ENCODE assay signal across 8 mouse cellular contexts in the genomic region with DNA sequence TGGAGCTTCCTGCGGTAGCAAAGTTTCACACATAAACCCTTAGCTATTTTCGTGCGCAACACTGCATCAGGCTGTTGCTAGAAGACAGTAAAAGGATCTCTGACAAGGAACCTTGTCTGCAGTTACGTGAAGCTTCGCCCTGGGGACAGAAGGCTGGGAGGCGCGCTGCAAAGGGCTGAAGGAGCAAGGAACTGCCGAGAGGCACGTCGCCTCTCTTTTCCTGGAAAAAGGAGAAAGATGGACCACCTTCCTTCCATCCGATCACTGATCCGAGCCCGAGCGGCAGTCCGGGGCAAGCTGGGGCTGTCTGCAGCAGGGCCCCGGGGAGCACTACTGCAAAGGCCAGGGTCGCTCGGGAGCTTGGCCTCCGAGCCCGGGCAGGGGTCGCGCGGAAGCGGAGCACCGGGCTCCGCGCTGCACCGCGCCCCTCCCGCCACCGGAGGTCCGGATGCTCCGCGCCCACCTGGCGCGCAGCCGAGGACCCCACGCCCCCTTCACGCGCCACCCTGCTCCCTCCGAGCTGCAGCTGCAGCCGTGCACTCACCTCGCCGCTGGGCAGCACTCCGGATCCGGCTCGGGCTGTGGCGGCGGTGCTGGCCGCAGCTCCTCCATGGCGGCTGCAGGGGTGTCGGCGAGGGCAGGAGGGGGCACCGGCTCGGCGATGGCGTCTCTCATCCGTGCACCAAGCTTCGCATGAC. TPM values are rescaled to one million over a fixed set of nuclear protein-coding genes. Genes with fewer than 3 reads are reported as not detected.
A peak's percentile ranks its signal among the peaks of the same experiment; 100 is the strongest.
DNase-seq lines count a peak whose midpoint lies in the region; ATAC-seq lines count a peak whose summit lies in the region.

No protein-coding gene starts in this region.

- H3K36me3 ChIP-seq in heart, embryonic 10.5 days, result no peaks in the 10 kb centered on the region
- no peaks in the 10 kb centered on the region for H3K36me3 ChIP-seq in hindbrain, embryonic 11.5 days (ENCODE audit: control insufficient read depth, insufficient read depth, low read length)

- ATAC-seq in hindbrain, embryonic 11.5 days (ENCODE audit: low FRiP score), result peak; percentile 85
- peak; percentile 13 for ATAC-seq in megakaryocyte, adult 5-6 weeks (ENCODE audit: poor library complexity, severe bottlenecking)

- DNase-seq in heart, embryonic 10.5 days (ENCODE audit: low spot score), result no peak
- no peak for DNase-seq in heart, adult 11 months
- DNase-seq in CD4-positive, CD25-positive, alpha-beta regulatory T cell, adult 2 months (ENCODE audit: low read depth, low spot score), result peak; percentile 38
- DNase-seq in c-Kit-negative CD71-positive TER-119-positive erythroid progenitor cells, embryonic 14.5 days (ENCODE audit: low read depth, low spot score), result peak; percentile 16
- no peak for DNase-seq in hindbrain, embryonic 11.5 days (ENCODE audit: low spot score)
- DNase-seq in yolk sac, embryonic 10.5 days (ENCODE audit: low spot score), result peak; percentile 41
- no peak for DNase-seq in right cerebral cortex, postnatal 4 days

- peak overlapping the region; percentile 99 for H3K4me3 ChIP-seq in heart, embryonic 10.5 days
- H3K4me3 ChIP-seq in hindbrain, embryonic 11.5 days (ENCODE audit: low read depth, low read length), result peak overlapping the region; percentile 99

- H3K27ac ChIP-seq in heart, embryonic 10.5 days, result peak overlapping the region; percentile 98
- peak overlapping the region; percentile 97 for H3K27ac ChIP-seq in hindbrain, embryonic 11.5 days (ENCODE audit: low read depth, low read length)

- peak overlapping the region; percentile 96 for H3K9ac ChIP-seq in hindbrain, embryonic 11.5 days (ENCODE audit: low read depth, low read length)

- no peaks in the 10 kb centered on the region for H3K9me3 ChIP-seq in heart, embryonic 10.5 days
- no peaks in the 10 kb centered on the region for H3K9me3 ChIP-seq in hindbrain, embryonic 11.5 days (ENCODE audit: control insufficient read depth, low read length)

- under 1% methylated on average over 59 of the region's 59 CpGs for WGBS in heart, embryonic 10.5 days
- under 1% methylated on average over 55 of the region's 59 CpGs for WGBS in hindbrain, embryonic 11.5 days

- H3K4me1 ChIP-seq in heart, embryonic 10.5 days, result peaks cover 41% of the 10 kb centered on the region
- 0 out of 2 replicates have a peak, but pooled peaks cover 4% of the 10 kb centered on the region for H3K4me1 ChIP-seq in hindbrain, embryonic 11.5 days (replicated peaks; ENCODE audit: control insufficient read depth, insufficient read depth, low read length)

- H3K4me2 ChIP-seq in hindbrain, embryonic 11.5 days (replicated peaks; ENCODE audit: low read depth, low read length), result peak overlapping the region; percentile 41

- H3K27me3 ChIP-seq in heart, embryonic 10.5 days (ENCODE audit: insufficient read depth, poor library complexity, severe bottlenecking), result no peaks in the 10 kb centered on the region
- H3K27me3 ChIP-seq in hindbrain, embryonic 11.5 days (ENCODE audit: control insufficient read depth, insufficient read depth, low read length), result no peaks in the 10 kb centered on the region

RNA-seq across cellular contexts. Expression of a gene that starts 0.5 kb away (rescaled TPM):
- polyA plus RNA-seq in heart, embryonic 10.5 days (2016; fragmentation: Nextera tagmentation; extraction: Ambion mirVana), result 40.2 and 52.2 TPM in 2 replicates
- polyA plus RNA-seq in hindbrain, embryonic 11.5 days (2014; fragmentation: Nextera tagmentation; extraction: Ambion mirVana), result 45.8 and 62.3 TPM in 2 replicates
- 10.4 and 11.3 TPM in 2 replicates for total RNA-seq in megakaryocyte, adult 5-6 weeks (2015)
- total RNA-seq in megakaryocyte, adult 5-6 weeks (2017), result 19.9 and 22.0 TPM in 2 replicates

Comparison
In these comparisons a context has a peak if more than half of its experiments do, and no peak if none do; other contexts are left out.
1. DNase-seq: peak in CD4-positive, CD25-positive, alpha-beta regulatory T cell, adult 2 months (single experiment), c-Kit-negative CD71-positive TER-119-positive erythroid progenitor cells, embryonic 14.5 days (single experiment) and yolk sac, embryonic 10.5 days (single experiment); none in heart, embryonic 10.5 days (single experiment), heart, adult 11 months (single experiment), hindbrain, embryonic 11.5 days (single experiment) and right cerebral cortex, postnatal 4 days (single experiment).